Comparison of ENCODE assay signal across 19 mouse cellular contexts in genomic region chr2:52831585-52831984, GRCm38 (mm10).
"Had no signal": no experiment of that assay in that cellular context is flagged by ENCODE, and none has a peak within 500 bp of the region (broad histone marks: within the 10 kb centered on the region; RNA-seq: fewer than 3 reads in every experiment).

No protein-coding gene starts in this region.

- H3K9me3 ChIP-seq: megakaryocyte, embryonic 14.5 days; midbrain, embryonic 13.5 days; midbrain, embryonic 15.5 days; neural tube, embryonic 13.5 days; neural tube, embryonic 15.5 days had no signal

- H3K9ac ChIP-seq: lung, embryonic 14.5 days; midbrain, embryonic 13.5 days; midbrain, embryonic 15.5 days; neural tube, embryonic 13.5 days; neural tube, embryonic 15.5 days had no signal

- H3K4me3 ChIP-seq: megakaryocyte, embryonic 14.5 days; midbrain, embryonic 13.5 days; midbrain, embryonic 15.5 days; myocyte; neural tube, embryonic 13.5 days; neural tube, embryonic 15.5 days had no signal

- H3K4me2 ChIP-seq: lung, embryonic 14.5 days; midbrain, embryonic 11.5 days; midbrain, embryonic 13.5 days; midbrain, embryonic 15.5 days; neural tube, embryonic 13.5 days; neural tube, embryonic 15.5 days had no signal

- H3K27ac ChIP-seq: midbrain, embryonic 13.5 days; midbrain, embryonic 15.5 days; neural tube, embryonic 13.5 days; neural tube, embryonic 15.5 days had no signal

- DNase-seq: lung, adult 18-20 months; lung, embryonic 14.5 days; lung, postnatal 10 days; lung, postnatal 4 days; retina, postnatal 1 day; right cerebral cortex, adult 18-20 months; right cerebral cortex, postnatal 25 days; right cerebral cortex, postnatal 4 days; spleen, adult 18-20 months; thymus, adult 18-20 months; thymus, postnatal 14 days; thymus, postnatal 4 days had no signal

- H3K36me3 ChIP-seq: midbrain, embryonic 13.5 days; midbrain, embryonic 15.5 days; neural tube, embryonic 13.5 days; neural tube, embryonic 15.5 days had no signal

- H3K4me1 ChIP-seq: megakaryocyte, embryonic 14.5 days; midbrain, embryonic 13.5 days; midbrain, embryonic 15.5 days; neural tube, embryonic 13.5 days; neural tube, embryonic 15.5 days had no signal

- H3K27me3 ChIP-seq: midbrain, embryonic 13.5 days; midbrain, embryonic 15.5 days; neural tube, embryonic 13.5 days; neural tube, embryonic 15.5 days had no signal

- ATAC-seq: midbrain, embryonic 13.5 days; midbrain, embryonic 15.5 days had no signal
